Mouse (Mus musculus) kidney, postnatal 36 days (tissue): ENCODE data around the gene Olfr937.

Experiments
- DNase-seq, 2 experiments: peaks; one replicate each; pipeline ENCODE4 v3.0.0; 2021 to 2022; ENCODE audit warnings: mixed read lengths in 2 of 2

Gene Olfr937

GRCm38 (mm10) chr9:39064851-39065250, at the start of gene Olfr937:
Gene Olfr937, minus strand, starts transcription at chr9:39064951.
- no peak for DNase-seq

- no peak for DNase-seq
These were observed 14.0 kb upstream of the Olfr937 start, which contains the start of gene Olfr938 for GRCm38 (mm10) chr9:39078787-39079186. Gene Olfr938, minus strand, starts transcription at chr9:39078887.

GRCm38 (mm10) chr9:39023277-39023676, 41.5 kb downstream of the Olfr937 start, which contains the start of gene Olfr146:
Gene Olfr146, minus strand, starts transcription at chr9:39023377.
- DNase-seq = no peak
